Mouse (Mus musculus): ENCODE measurements around the gene Ppp1r1b. TPM values are rescaled to one million over a fixed set of nuclear protein-coding genes. Genes with fewer than 3 reads are reported as not detected.

The Ppp1r1b gene
- total RNA-seq (2023) = not detected

DNA sequence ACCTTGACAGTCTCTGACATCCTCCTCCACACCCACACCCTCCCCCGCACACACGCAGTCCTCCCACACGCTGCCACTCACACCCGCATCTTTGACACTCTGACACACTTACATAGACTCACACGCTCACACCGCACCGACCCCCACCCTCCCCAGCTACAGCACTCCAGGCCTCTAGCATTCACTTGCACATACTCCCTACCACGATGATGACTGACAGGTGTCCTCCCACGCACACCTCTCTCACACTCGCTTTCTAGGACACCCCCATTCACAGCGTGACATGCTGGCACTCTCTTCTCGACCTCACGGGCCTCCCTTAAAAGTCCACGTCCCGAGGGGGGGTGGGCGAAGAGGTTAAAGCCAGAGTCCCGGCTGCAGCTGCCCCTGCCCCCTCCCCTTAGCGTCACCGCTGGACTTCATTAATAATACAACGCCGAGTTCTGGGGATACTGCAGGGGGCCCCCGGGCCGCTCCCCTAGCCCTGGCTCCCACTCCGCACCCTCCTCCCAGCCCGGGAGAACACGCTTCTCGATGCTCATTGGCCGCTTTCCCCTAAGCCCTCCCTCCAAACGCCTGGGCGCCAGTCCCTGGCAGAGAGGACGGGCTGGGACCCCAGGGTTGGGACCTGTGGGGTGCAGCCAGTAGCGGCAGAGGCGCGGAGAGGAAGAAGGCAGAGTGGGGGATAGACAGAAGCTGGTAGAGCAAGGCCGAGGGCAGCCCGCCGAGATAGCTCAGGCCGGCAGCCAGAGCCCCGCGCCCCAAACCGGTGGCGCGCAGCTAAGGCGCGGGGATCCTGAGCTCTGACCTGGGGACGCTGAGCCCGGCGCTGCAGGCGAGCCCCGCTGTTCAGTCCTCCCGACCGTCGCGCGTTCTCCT lies at the start of gene Ppp1r1b:
Ppp1r1b (plus strand) TSS at position 322 of the 879 bp plus-strand sequence.

DNA sequence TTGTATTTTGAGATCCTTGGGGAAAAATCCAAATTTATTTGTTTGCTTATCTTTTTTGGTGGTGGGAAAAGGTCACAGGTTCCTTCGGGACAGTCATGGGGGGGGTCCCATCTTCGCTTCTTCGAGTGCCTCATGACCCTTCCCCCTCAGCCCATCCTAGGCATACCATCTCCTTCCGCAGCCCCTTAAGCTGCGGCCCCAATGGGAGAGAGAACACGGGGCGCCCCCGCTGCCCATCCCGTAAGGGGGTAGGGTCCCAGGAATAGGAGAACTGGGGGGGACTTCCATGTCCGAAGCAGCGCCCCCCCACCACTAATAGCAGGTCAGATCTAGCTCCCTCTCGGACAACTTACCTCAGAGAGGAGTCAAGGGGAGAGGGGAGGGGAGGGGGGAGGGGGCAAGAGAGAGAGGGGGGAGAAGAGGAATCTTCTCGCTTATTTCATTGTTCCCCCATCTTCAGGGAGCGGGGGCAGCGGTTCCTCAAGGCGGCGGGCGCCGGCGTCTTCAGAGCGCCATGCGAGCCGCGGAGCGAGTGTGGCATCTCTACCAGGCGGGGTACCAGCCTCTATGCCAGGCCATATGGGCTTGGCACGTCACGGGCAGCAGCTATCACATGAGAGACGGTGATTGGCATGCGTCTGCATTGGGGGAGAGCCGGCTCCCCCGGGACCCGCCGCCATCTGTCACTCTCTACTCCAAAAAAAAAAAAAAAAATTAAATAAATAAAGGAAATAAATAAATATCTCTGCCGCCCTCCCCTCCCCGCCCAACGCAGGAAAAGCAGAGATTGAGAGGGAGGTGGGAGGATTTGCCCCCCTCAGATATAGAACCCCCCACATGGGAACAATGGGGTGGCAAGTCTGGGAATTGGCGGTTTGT lies 18.9 kb upstream of the Ppp1r1b start, which contains the start of gene Neurod2:
Neurod2 (minus strand) TSS at position 568 of the 879 bp plus-strand sequence.

GRCm38 (mm10) chr11:98358161-98359083 lies 10.2 kb downstream of the Ppp1r1b start, which contains the start of gene Stard3:
TSS of gene Stard3 (plus strand) at chr11:98358368.

GRCm38 (mm10) chr11:98383261-98384030 lies 35.2 kb downstream of the Ppp1r1b start, which contains the start of gene Tcap:
TSS of gene Tcap (plus strand) at chr11:98383811.

DNA sequence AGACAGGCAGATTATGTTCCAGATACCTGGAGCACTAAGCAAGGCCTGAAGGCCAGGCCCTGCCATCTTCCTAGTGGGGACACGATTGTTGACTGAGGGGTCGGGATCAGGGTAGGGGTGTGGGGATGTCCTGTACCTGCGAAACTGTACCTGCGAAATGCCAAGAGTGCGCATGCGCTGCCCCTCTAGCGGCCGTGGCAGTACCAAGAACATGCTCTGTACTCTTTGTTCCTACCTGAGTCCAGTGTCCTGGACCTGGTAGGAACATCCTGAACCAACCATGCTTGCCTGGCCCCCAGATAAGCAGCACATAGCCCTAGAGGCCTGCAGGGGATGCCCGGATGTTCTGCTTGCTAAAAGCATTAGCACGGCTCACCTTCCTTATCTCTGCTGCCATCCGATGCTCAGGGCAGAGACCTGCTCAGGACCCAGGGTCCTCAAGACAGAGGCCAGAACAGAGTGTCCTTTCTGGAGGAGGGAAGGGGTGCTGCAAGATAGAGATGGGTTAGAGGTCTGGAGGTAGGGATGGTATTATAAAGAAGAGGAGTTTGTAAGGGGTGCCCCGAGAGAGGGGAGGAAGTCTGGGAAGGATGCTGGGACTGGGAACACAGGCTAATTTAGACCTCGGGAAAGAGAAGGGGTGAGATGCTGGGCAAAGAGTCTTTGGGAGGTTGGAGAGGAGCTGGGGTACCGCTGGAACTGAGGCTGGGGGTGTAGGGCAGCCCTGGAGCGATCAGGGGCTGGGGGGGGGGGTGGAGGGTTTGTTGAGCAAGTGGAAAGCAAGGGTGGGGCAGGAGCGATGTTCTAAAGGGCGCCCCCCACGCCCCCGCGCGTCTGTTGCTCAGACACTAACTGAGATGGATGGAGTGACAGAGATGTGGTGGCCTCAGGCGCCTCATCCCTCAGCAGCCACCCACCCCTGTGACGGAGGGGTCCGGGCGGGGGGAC lies 37.7 kb downstream of the Ppp1r1b start, which contains the start of gene Pnmt:
Pnmt (plus strand) TSS at position 813 of the 948 bp plus-strand sequence.

GRCm38 (mm10) chr11:98400161-98400726 lies 52.0 kb downstream of the Ppp1r1b start, which contains the start of gene Pgap3:
TSS of gene Pgap3 (minus strand) at chr11:98400490.

Other genes starting within 250 kb of the Ppp1r1b start
- gene Fbxl20, start 198.0 kb upstream of the Ppp1r1b start, total RNA-seq (2023) = 10 to 100 TPM; 47.0 to 47.5 TPM
- gene Med1, start 155.1 kb upstream of the Ppp1r1b start, total RNA-seq (2023) = 10 to 100 TPM; 76.9 to 80.2 TPM
- 100 to 1,000 TPM; 108 to 113 TPM for gene Cdk12, start 145.3 kb upstream of the Ppp1r1b start, total RNA-seq (2023)
- gene Neurod2, start 18.8 kb upstream of the Ppp1r1b start, total RNA-seq (2023) = not detected
- 10 to 100 TPM; 38.0 to 48.9 TPM for gene Stard3, start 10.0 kb downstream of the Ppp1r1b start, total RNA-seq (2023)
- gene Tcap, start 35.4 kb downstream of the Ppp1r1b start, total RNA-seq (2023) = not detected
- not detected for gene Pnmt, start 38.0 kb downstream of the Ppp1r1b start, total RNA-seq (2023)
- 10 to 100 TPM; 11.1 to 14.0 TPM for gene Pgap3, start 52.1 kb downstream of the Ppp1r1b start, total RNA-seq (2023)
- gene Erbb2, start 64.1 kb downstream of the Ppp1r1b start, total RNA-seq (2023) = under 1 TPM in 1 of 2 experiments, not detected in 1; 0.12 TPM
- 10 to 100 TPM; 64.5 to 69.5 TPM for gene Mien1, start 90.6 kb downstream of the Ppp1r1b start, total RNA-seq (2023)
- gene Grb7, start 98.0 kb downstream of the Ppp1r1b start, total RNA-seq (2023) = 1 to 10 TPM in 1 of 2 experiments, not detected in 1; 2.0 TPM
- gene Ikzf3, start 197.6 kb downstream of the Ppp1r1b start, total RNA-seq (2023) = 100 to 1,000 TPM; 157 to 169 TPM
- gene Zpbp2, start 202.7 kb downstream of the Ppp1r1b start, total RNA-seq (2023) = 1 to 10 TPM; 4.9 to 6.8 TPM
- 10 to 100 TPM; 21.3 to 25.5 TPM for gene Ormdl3, start 239.0 kb downstream of the Ppp1r1b start, total RNA-seq (2023)
- not detected for gene Lrrc3c, start 249.9 kb downstream of the Ppp1r1b start, total RNA-seq (2023)